Mouse (Mus musculus) small intestine, adult 2 months (tissue): ENCODE measurements around the gene Fosl2. TPM values are rescaled to one million over a fixed set of nuclear protein-coding genes. Genes with fewer than 3 reads are reported as not detected.
"Not testable (repeated sequence)": the region's sequence is repeated elsewhere in the genome, so short reads cannot be mapped to it uniquely, and the experiment has no call there.

Experiments
- H3K27ac ChIP-seq: fragments of 200-500 bp; 2 replicates; pipeline ENCODE4 v1.5.1; 2012; ENCODE audit warnings: low read depth, low read length, control low read depth, inconsistent platforms; ENCODE audit not compliant: insufficient read depth
- H3K27me3 ChIP-seq: fragments of 200-500 bp; 2 replicates; pipeline ENCODE4 v1.6.1; 2012; ENCODE audit warnings: mild to moderate bottlenecking, moderate library complexity, low read length, inconsistent platforms; ENCODE audit not compliant: control insufficient read depth, insufficient read depth
- H3K36me3 ChIP-seq: fragments of 200-500 bp; 2 replicates; pipeline ENCODE4 v1.6.1; 2012; ENCODE audit warnings: mild to moderate bottlenecking, low read length, control low read depth, inconsistent platforms; ENCODE audit not compliant: control insufficient read depth, insufficient read depth
- H3K4me1 ChIP-seq: fragments of 200-500 bp; 2 replicates; pipeline ENCODE4 v1.6.1; 2012; ENCODE audit warnings: low read length, inconsistent platforms, mixed read lengths; ENCODE audit not compliant: control insufficient read depth, insufficient read depth, insufficient read length
- H3K4me3 ChIP-seq: fragments of 200-500 bp; 2 replicates; pipeline ENCODE4 v1.5.1; 2012; ENCODE audit warnings: low read depth, mild to moderate bottlenecking, control low read depth, inconsistent platforms, low read length, moderate library complexity
- CTCF ChIP-seq: fragments of 200-500 bp; IDR thresholded peaks from 2 replicates; pipeline ENCODE4 v1.5.1; 2012; ENCODE audit warnings: low read depth, mild to moderate bottlenecking, control low read depth, inconsistent platforms, low read length, moderate library complexity, mixed read lengths; ENCODE audit not compliant: insufficient replicate concordance, insufficient read length; ENCODE audit errors: extremely low read depth
- POLR2A ChIP-seq: fragments of 200-500 bp; IDR thresholded peaks from 2 replicates; pipeline ENCODE4 v1.6.1; 2012; ENCODE audit warnings: low read depth, mild to moderate bottlenecking, control low read depth, inconsistent platforms, low read length, moderate library complexity
- WGBS: fragments of 180-500 bp; shearing (Covaris S2); methylation state at CpG from one replicate; pipeline ENCODE4 v1.1.7; 2018; 5-methylcytosine and 5-hydroxymethylcytosine counted together
- polyA plus RNA-seq: library from polyadenylated mRNA; depleted of rRNA; stranded (reverse); fragments of >200 nt; gene quantifications from 2 replicates; pipeline ENCODE4 v1.2.3, GENCODE M21; 2012

Gene Fosl2
- polyA plus RNA-seq, 1 experiment: 116 TPM

- Histone ChIP-seq H3K27ac (no peak overlapping the region), H3K4me1 (no peaks in the 10 kb centered on the region), H3K4me3 (no peak overlapping the region), H3K36me3 (peaks cover 73% of the 10 kb centered on the region), H3K27me3 (no peaks in the 10 kb centered on the region)
- no peak for TF ChIP-seq CTCF
- TF ChIP-seq POLR2A: no peak
- 87% methylated on average over 17 of the region's 17 CpGs for WGBS
These were observed 18.3 kb downstream of the Fosl2 start for GRCm38 (mm10) chr5:32153791-32154490.

- H3K27ac ChIP-seq: no peak overlapping the region
- H3K27me3 ChIP-seq: no peaks in the 10 kb centered on the region
- H3K36me3 ChIP-seq: peaks cover 63% of the 10 kb centered on the region
- no peak overlapping the region for H3K4me3 ChIP-seq
- TF ChIP-seq CTCF (no peak), POLR2A (no peak)
- WGBS: 84% methylated on average over 9 of the region's 9 CpGs
- H3K4me1 ChIP-seq: no peaks in the 10 kb centered on the region
These were observed 19.5 kb downstream of the Fosl2 start for GRCm38 (mm10) chr5:32154931-32155688.

GRCm38 (mm10) chr5:32155927-32156326 lies 20.3 kb downstream of the Fosl2 start:
- Histone ChIP-seq H3K27ac (no peak overlapping the region), H3K27me3 (no peaks in the 10 kb centered on the region), H3K4me1 (no peaks in the 10 kb centered on the region), H3K4me3 (no peak overlapping the region), H3K36me3 (peaks cover 55% of the 10 kb centered on the region)
- TF ChIP-seq POLR2A (no peak), CTCF (no peak)
- WGBS: 87% methylated on average over 3 of the region's 3 CpGs

- Histone ChIP-seq H3K4me1 (no peaks in the 10 kb centered on the region), H3K27me3 (no peaks in the 10 kb centered on the region), H3K27ac (no peak overlapping the region), H3K36me3 (no peaks in the 10 kb centered on the region), H3K4me3 (no peak overlapping the region)
- TF ChIP-seq POLR2A (no peak), CTCF (no peak)
- WGBS: 81% methylated on average over 3 of the region's 3 CpGs
These were observed 28.0 kb downstream of the Fosl2 start for GRCm38 (mm10) chr5:32163478-32164043.

- Histone ChIP-seq H3K4me3 (no peak overlapping the region), H3K27me3 (no peaks in the 10 kb centered on the region), H3K4me1 (peaks cover 2% of the 10 kb centered on the region; the same call in 1 of the 2 replicates), H3K27ac (no peak overlapping the region), H3K36me3 (no peaks in the 10 kb centered on the region)
- WGBS: 53% methylated on average over 2 of the region's 2 CpGs
- TF ChIP-seq CTCF (no peak), POLR2A (no peak)
These were observed 36.6 kb downstream of the Fosl2 start for GRCm38 (mm10) chr5:32172188-32172587.

GRCm38 (mm10) chr5:32176800-32177199 lies 41.2 kb downstream of the Fosl2 start:
- H3K27me3 ChIP-seq: no peaks in the 10 kb centered on the region
- TF ChIP-seq POLR2A: no peak
- no peak for TF ChIP-seq CTCF
- H3K4me3 ChIP-seq: no peak overlapping the region
- WGBS: 90% methylated on average over 2 of the region's 2 CpGs
- H3K36me3 ChIP-seq: no peaks in the 10 kb centered on the region
- peaks cover 5% of the 10 kb centered on the region for H3K4me1 ChIP-seq
- no peak overlapping the region for H3K27ac ChIP-seq

GRCm38 (mm10) chr5:32177737-32178136 lies 42.1 kb downstream of the Fosl2 start:
- no peaks in the 10 kb centered on the region for H3K27me3 ChIP-seq
- H3K4me3 ChIP-seq: no peak overlapping the region
- peaks cover 9% of the 10 kb centered on the region for H3K4me1 ChIP-seq
- no peaks in the 10 kb centered on the region for H3K36me3 ChIP-seq
- 77% methylated on average over 4 of the region's 4 CpGs for WGBS
- TF ChIP-seq POLR2A: no peak
- TF ChIP-seq CTCF: no peak
- no peak overlapping the region for H3K27ac ChIP-seq

- WGBS: 20% methylated on average over 5 of the region's 6 CpGs
- not testable (repeated sequence) for H3K27me3 ChIP-seq, H3K4me3 ChIP-seq, H3K36me3 ChIP-seq, H3K27ac ChIP-seq
- peaks cover 13% of the 10 kb centered on the region for H3K4me1 ChIP-seq
These were observed 43.1 kb downstream of the Fosl2 start for GRCm38 (mm10) chr5:32178720-32179119.
